Mouse (Mus musculus) CH12.LX (cell line): ENCODE data around the gene Trim61. TPM values are rescaled to one million over a fixed set of nuclear protein-coding genes. Genes with fewer than 3 reads are reported as not detected.

ENCODE experiments used
- DNase-seq: peaks from one replicate; pipeline ENCODE4 v3.0.0-alpha.2; 2013; ENCODE audit errors: extremely low read depth
- H3K27ac ChIP-seq: 2 replicates; pipeline ENCODE4 v1.5.1; 2012; ENCODE audit warnings: low read depth, mild to moderate bottlenecking, control low read depth, moderate library complexity; ENCODE audit not compliant: insufficient read depth
- H3K27me3 ChIP-seq: replicated peaks from 2 replicates; pipeline ENCODE3; 2012; ENCODE audit warnings: inconsistent platforms
- H3K36me3 ChIP-seq, 2 experiments: replicated peaks in 1 of 2; 2 replicates each; pipeline versions ENCODE3 to v1.6.1; 2012; ENCODE audit warnings: inconsistent platforms in 1 of 2, low read length in 1 of 2, mild to moderate bottlenecking in 1 of 2, mixed read lengths in 1 of 2, moderate library complexity in 1 of 2; ENCODE audit not compliant: control insufficient read depth in 1 of 2, insufficient read depth in 1 of 2
- H3K4me1 ChIP-seq, 2 experiments: 2 replicates each; pipeline ENCODE4 v1.6.1; 2012; ENCODE audit warnings: inconsistent platforms in 1 of 2, moderate library complexity in 1 of 2; ENCODE audit not compliant: insufficient read depth in 2 of 2, control insufficient read depth in 1 of 2
- H3K4me2 ChIP-seq: 2 replicates; pipeline ENCODE4 v1.6.1; 2012; ENCODE audit warnings: low read depth, mild to moderate bottlenecking, control low read depth; ENCODE audit not compliant: poor library complexity, insufficient read depth, severe bottlenecking
- H3K4me3 ChIP-seq, 3 experiments: fragments of 150-350 bp in 1 of 3; sonication (generic) in 1 of 3; replicated peaks in 1 of 3; 2 replicates each; pipeline versions ENCODE3 to v1.5.1; 2011 to 2012; ENCODE audit warnings: low read depth in 2 of 3, low read length in 2 of 3, mild to moderate bottlenecking in 2 of 3, moderate library complexity in 2 of 3, control low read depth in 1 of 3, improper control_type of control experiment in 1 of 3, inconsistent platforms in 1 of 3, mixed read lengths in 1 of 3; ENCODE audit not compliant: poor library complexity in 1 of 3
- H3K79me2 ChIP-seq: replicated peaks from 2 replicates; pipeline ENCODE4 v1.6.1; 2012; ENCODE audit warnings: mild to moderate bottlenecking, moderate library complexity; ENCODE audit not compliant: control insufficient read depth, poor library complexity, insufficient read depth, severe bottlenecking; ENCODE audit errors: extremely low read depth
- H3K9ac ChIP-seq: 2 replicates; pipeline ENCODE4 v1.6.1; 2012; ENCODE audit warnings: low read depth, mild to moderate bottlenecking, control low read depth, moderate library complexity; ENCODE audit not compliant: insufficient read depth
- H3K9me3 ChIP-seq: replicated peaks from 2 replicates; pipeline ENCODE3; 2012; ENCODE audit warnings: low read length, inconsistent platforms, mixed read lengths
- ETS1 ChIP-seq: conservative IDR thresholded peaks from 2 replicates; pipeline ENCODE4 v1.6.1; 2012; ENCODE audit warnings: low read depth, mild to moderate bottlenecking, inconsistent platforms, low read length, improper control_type of control experiment, moderate library complexity
- HCFC1 ChIP-seq: IDR thresholded peaks from 2 replicates; pipeline ENCODE4 v1.6.1; 2012; ENCODE audit warnings: low read depth, mild to moderate bottlenecking, inconsistent platforms, low read length, improper control_type of control experiment
- IRF4 ChIP-seq: IDR thresholded peaks from 2 replicates; pipeline ENCODE4 v1.6.1; 2014; ENCODE audit warnings: low read depth, mild to moderate bottlenecking, inconsistent platforms, low read length, improper control_type of control experiment
- JUN ChIP-seq: IDR thresholded peaks from 2 replicates; pipeline ENCODE4 v1.6.1; 2011; ENCODE audit warnings: low read depth, mild to moderate bottlenecking, low read length, improper control_type of control experiment, moderate library complexity; ENCODE audit not compliant: insufficient read depth
- MEF2A ChIP-seq: IDR thresholded peaks from 2 replicates; pipeline ENCODE4 v1.6.1; 2014; ENCODE audit warnings: low read depth, mild to moderate bottlenecking, inconsistent platforms, low read length, improper control_type of control experiment, borderline replicate concordance
- MXI1 ChIP-seq: IDR thresholded peaks from 2 replicates; pipeline ENCODE4 v1.6.1; 2011; ENCODE audit warnings: mild to moderate bottlenecking, low read depth, low read length, improper control_type of control experiment
- NELFE ChIP-seq: IDR thresholded peaks from 2 replicates; pipeline ENCODE4 v1.6.1; 2011; ENCODE audit warnings: low read depth, low read length, improper control_type of control experiment
- NRF1 ChIP-seq: IDR thresholded peaks from 2 replicates; pipeline ENCODE4 v1.6.1; 2014; ENCODE audit warnings: low read depth, mild to moderate bottlenecking, inconsistent platforms, low read length, improper control_type of control experiment, moderate library complexity
- PAX5 ChIP-seq: IDR thresholded peaks from 2 replicates; pipeline ENCODE4 v1.6.1; 2012; ENCODE audit warnings: low read length, inconsistent platforms, mixed read lengths
- POLR2AphosphoS2 ChIP-seq: IDR thresholded peaks from 2 replicates; pipeline ENCODE4 v1.6.1; 2011; ENCODE audit warnings: low read depth, low read length, improper control_type of control experiment
- RAD21 ChIP-seq: IDR thresholded peaks from 2 replicates; pipeline ENCODE4 v1.6.1; 2011; ENCODE audit warnings: low read depth, mild to moderate bottlenecking, low read length, improper control_type of control experiment, moderate library complexity
- SIN3A ChIP-seq: IDR thresholded peaks from 2 replicates; pipeline ENCODE4 v1.6.1; 2012; ENCODE audit warnings: low read length, improper control_type of control experiment, inconsistent platforms
- SMC3 ChIP-seq: IDR thresholded peaks from 2 replicates; pipeline ENCODE4 v1.6.1; 2011; ENCODE audit warnings: low read depth, low read length, improper control_type of control experiment
- UBTF ChIP-seq: IDR thresholded peaks from 2 replicates; pipeline ENCODE4 v1.6.1; 2012; ENCODE audit warnings: low read depth, mild to moderate bottlenecking, inconsistent platforms, low read length, improper control_type of control experiment, moderate library complexity
- USF1 ChIP-seq: IDR thresholded peaks from 2 replicates; pipeline ENCODE4 v1.6.1; 2014; ENCODE audit warnings: low read depth, mild to moderate bottlenecking, inconsistent platforms, low read length, improper control_type of control experiment
- ZC3H11A ChIP-seq: IDR thresholded peaks from 2 replicates; pipeline ENCODE4 v1.6.1; 2012; ENCODE audit warnings: low read depth, mild to moderate bottlenecking, inconsistent platforms, low read length, improper control_type of control experiment
- ZNF384 ChIP-seq: IDR thresholded peaks from 2 replicates; pipeline ENCODE4 v1.6.1; 2012; ENCODE audit warnings: low read depth, low read length, improper control_type of control experiment, inconsistent platforms
- dilution Hi-C: fragments of 300-500 bp; cut with MboI; formaldehyde crosslinking; loops from 2 replicates; pipeline ENCODE4 v1.14.3; 2020; ENCODE audit warnings: low sequenced_read_pairs; ENCODE audit not compliant: extremely low pct_unique_long_range_greater_than_20kb, extremely low pct_ligation_motif_present
- in situ Hi-C: fragments of 300-500 bp; cut with MboI; formaldehyde crosslinking; loops from 3 replicates; pipeline ENCODE4 v1.14.3; 2019; ENCODE audit warnings: low sequenced_read_pairs, low pct_ligation_motif_present, low pct_unique_long_range_greater_than_20kb, mixed read lengths
- polyA plus RNA-seq: library from polyadenylated mRNA; unstranded; fragments of >175 nt; gene quantifications from 2 replicates; pipeline ENCODE4 v1.2.1, GENCODE M21; 2012; ENCODE audit warnings: low read depth; ENCODE audit not compliant: insufficient read length
- total RNA-seq, 2 experiments: library from RNA; depleted of rRNA; stranded (reverse); fragments of 300-350 nt in 1 of 2; fragments of >200 nt in 1 of 2; gene quantifications; 2 replicates each; pipeline ENCODE4 v1.2.3; 2012 to 2014

Gene Trim61
- total and polyA plus RNA-seq, 3 experiments, result not detected

DNA sequence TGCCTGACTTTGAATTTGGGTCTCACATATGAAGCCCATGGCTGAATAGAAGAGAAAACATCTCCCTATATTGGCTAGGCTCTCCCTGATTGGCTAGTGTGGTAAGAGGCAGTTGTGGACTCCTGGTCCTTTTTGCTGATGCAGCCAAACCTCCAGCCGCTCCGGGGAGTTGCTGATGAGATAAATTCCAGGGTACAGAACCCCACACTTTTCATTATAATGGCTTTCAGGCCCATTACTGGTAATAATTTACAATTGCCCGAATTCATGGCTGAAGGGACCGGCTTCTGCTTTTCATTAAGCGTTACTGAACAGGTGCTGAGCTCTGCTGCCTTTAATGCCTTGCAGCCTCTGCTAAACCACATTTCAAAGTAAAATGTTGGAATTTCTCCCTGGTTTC lies 35.6 kb upstream of the Trim61 start:
- in situ Hi-C loops (no loop called here), dilution Hi-C loops (no loop called here)
- H3K36me3 ChIP-seq, result no peaks in the 10 kb centered on the region
- no peaks in the 10 kb centered on the region for H3K4me1 ChIP-seq
- no peak overlapping the region for H3K27ac ChIP-seq
- no peaks in the 10 kb centered on the region for H3K9me3 ChIP-seq
- no peaks in the 10 kb centered on the region for H3K79me2 ChIP-seq
- no peaks in the 10 kb centered on the region for H3K27me3 ChIP-seq
- H3K9ac ChIP-seq, result no peak overlapping the region
- no peak for TF ChIP-seq SMC3
- no peak for DNase-seq
- no peak overlapping the region for H3K4me3 ChIP-seq
- no peak overlapping the region for H3K4me2 ChIP-seq

DNA sequence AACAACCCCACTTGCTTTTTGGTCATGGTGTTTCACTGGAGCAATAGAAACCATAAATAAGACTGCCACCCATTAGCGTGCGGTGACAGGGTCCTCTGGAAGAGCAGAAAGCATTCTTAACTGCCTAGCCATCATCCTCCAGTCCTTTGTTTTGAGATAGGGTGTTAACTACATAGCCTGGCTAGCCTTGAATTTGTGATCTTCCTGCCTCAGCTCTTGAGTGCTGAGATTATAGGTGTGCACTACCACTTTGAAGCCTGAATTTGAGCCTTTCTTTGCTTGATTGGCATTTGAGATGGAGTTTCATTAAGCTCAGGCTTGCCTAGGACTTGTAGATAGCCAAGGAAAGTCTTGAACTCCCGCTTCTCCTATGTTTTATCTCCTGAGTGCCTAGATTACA lies 35.2 kb upstream of the Trim61 start:
- Histone ChIP-seq H3K4me3 (no peak overlapping the region), H3K79me2 (no peaks in the 10 kb centered on the region), H3K9ac (no peak overlapping the region), H3K4me1 (no peaks in the 10 kb centered on the region), H3K9me3 (no peaks in the 10 kb centered on the region), H3K27ac (no peak overlapping the region), H3K4me2 (no peak overlapping the region), H3K27me3 (no peaks in the 10 kb centered on the region), H3K36me3 (no peaks in the 10 kb centered on the region)
- in situ Hi-C loops (no loop called here), dilution Hi-C loops (no loop called here)
- TF ChIP-seq UBTF (no peak), HCFC1 (no peak)
- DNase-seq, result no peak

DNA sequence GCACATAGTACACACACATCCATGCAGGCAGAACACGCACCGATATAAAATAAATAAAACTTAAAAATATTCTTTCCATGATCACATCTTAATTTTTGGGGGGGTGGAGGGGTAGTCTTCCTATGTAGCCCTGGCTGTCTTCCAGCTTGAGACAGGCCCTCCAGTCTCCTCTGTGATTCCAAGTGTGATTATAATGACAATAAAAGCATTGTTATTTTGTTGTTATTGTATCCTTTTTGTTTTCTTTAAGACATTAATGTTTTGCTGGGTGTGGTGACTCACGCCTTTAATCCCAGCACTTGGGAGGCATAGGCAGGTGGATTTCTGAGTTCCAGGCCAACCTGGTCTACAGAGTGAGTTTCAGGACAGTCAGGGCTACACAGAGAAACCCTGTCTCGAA lies 29.5 kb upstream of the Trim61 start:
- Histone ChIP-seq H3K27ac (no peak overlapping the region), H3K9me3 (no peaks in the 10 kb centered on the region), H3K4me2 (no peak overlapping the region), H3K9ac (no peak overlapping the region), H3K36me3 (no peaks in the 10 kb centered on the region), H3K4me3 (no peak overlapping the region), H3K79me2 (no peaks in the 10 kb centered on the region)
- DNase-seq, result no peak
- TF ChIP-seq NRF1 (no peak), PAX5 (no peak), ETS1 (no peak), USF1 (no peak), ZNF384 (no peak), NELFE (no peak), MXI1 (no peak), JUN (no peak), IRF4 (no peak), RAD21 (no peak), POLR2AphosphoS2 (no peak), HCFC1 (no peak), MEF2A (no peak), ZC3H11A (no peak), SIN3A (no peak)
- TF ChIP-seq, all 38 proteins: peak for 0
- Histone ChIP-seq H3K4me1 (no peaks in the 10 kb centered on the region), H3K27me3 (no peaks in the 10 kb centered on the region)
- in situ Hi-C loops (no loop called here), dilution Hi-C loops (no loop called here)
